Mouse (Mus musculus): Measurements from ENCODE around the gene Kcnj12. TPM values are rescaled to one million over a fixed set of nuclear protein-coding genes. Genes with fewer than 3 reads are reported as not detected.

Kcnj12 gene
- polyA plus RNA-seq, 1 experiment: 1.5 TPM

- TF ChIP-seq CTCF (IDR thresholded peaks at IDR 0.05; ENCODE audit: low read depth, low read length): peak; percentile 55
- no peak for TF ChIP-seq POLR2A (IDR thresholded peaks at IDR 0.05; ENCODE audit: insufficient read depth, low read length)
- Histone ChIP-seq H3K27ac (ENCODE audit: insufficient read depth, low read length) (no peak overlapping the region), H3K4me1 (ENCODE audit: control insufficient read depth, insufficient read depth, low read length) (no peaks in the 10 kb centered on the region)
Observed at GRCm38 (mm10) chr11:61043055-61043992, 21.0 kb downstream of the Kcnj12 start.

GRCm38 (mm10) chr11:61044741-61045140 lies 22.4 kb downstream of the Kcnj12 start:
- H3K4me1 ChIP-seq (ENCODE audit: control insufficient read depth, insufficient read depth, low read length): no peaks in the 10 kb centered on the region
- no peaks in the 10 kb centered on the region; the same call in 1 of the 2 replicates for H3K27me3 ChIP-seq (ENCODE audit: control insufficient read depth, insufficient read depth, low read length, poor library complexity, severe bottlenecking)
- H3K36me3 ChIP-seq (ENCODE audit: control insufficient read depth, insufficient read depth, low read length, poor library complexity, severe bottlenecking): no peaks in the 10 kb centered on the region
- no peak overlapping the region for H3K4me3 ChIP-seq (ENCODE audit: low read depth, low read length)
- TF ChIP-seq CTCF (IDR thresholded peaks at IDR 0.05; ENCODE audit: low read depth, low read length) (no peak), EP300 (IDR thresholded peaks at IDR 0.05; ENCODE audit: insufficient read depth, low read depth, low read length) (no peak), POLR2A (IDR thresholded peaks at IDR 0.05; ENCODE audit: insufficient read depth, low read length) (no peak)
- H3K9me3 ChIP-seq (replicated peaks; ENCODE audit: control insufficient read depth, insufficient read depth, low read length, poor library complexity, severe bottlenecking): no peaks in the 10 kb centered on the region
- H3K27ac ChIP-seq (ENCODE audit: insufficient read depth, low read length): no peak overlapping the region
- H3K9ac ChIP-seq (ENCODE audit: low read depth, poor library complexity, severe bottlenecking): no peak overlapping the region

More at GRCm38 (mm10) chr11:61043055-61043992, 21.0 kb downstream of the Kcnj12 start:
- Histone ChIP-seq H3K9ac (ENCODE audit: low read depth, poor library complexity, severe bottlenecking) (no peak overlapping the region), H3K36me3 (ENCODE audit: control insufficient read depth, insufficient read depth, low read length, poor library complexity, severe bottlenecking) (no peaks in the 10 kb centered on the region), H3K4me3 (ENCODE audit: low read depth, low read length) (no peak overlapping the region), H3K27me3 (ENCODE audit: control insufficient read depth, insufficient read depth, low read length, poor library complexity, severe bottlenecking) (no peaks in the 10 kb centered on the region), H3K9me3 (replicated peaks; ENCODE audit: control insufficient read depth, insufficient read depth, low read length, poor library complexity, severe bottlenecking) (no peaks in the 10 kb centered on the region)

GRCm38 (mm10) chr11:61047441-61047840 lies 25.1 kb downstream of the Kcnj12 start:
- Histone ChIP-seq H3K27ac (ENCODE audit: insufficient read depth, low read length) (no peak overlapping the region), H3K9me3 (replicated peaks; ENCODE audit: control insufficient read depth, insufficient read depth, low read length, poor library complexity, severe bottlenecking) (no peaks in the 10 kb centered on the region), H3K36me3 (ENCODE audit: control insufficient read depth, insufficient read depth, low read length, poor library complexity, severe bottlenecking) (no peaks in the 10 kb centered on the region), H3K4me3 (ENCODE audit: low read depth, low read length) (no peak overlapping the region), H3K9ac (ENCODE audit: low read depth, poor library complexity, severe bottlenecking) (no peak overlapping the region), H3K27me3 (ENCODE audit: control insufficient read depth, insufficient read depth, low read length, poor library complexity, severe bottlenecking) (no peaks in the 10 kb centered on the region; the same call in 1 of the 2 replicates), H3K4me1 (ENCODE audit: control insufficient read depth, insufficient read depth, low read length) (no peaks in the 10 kb centered on the region)
- no peak for TF ChIP-seq POLR2A (IDR thresholded peaks at IDR 0.05; ENCODE audit: insufficient read depth, low read length)
- TF ChIP-seq EP300 (IDR thresholded peaks at IDR 0.05; ENCODE audit: insufficient read depth, low read depth, low read length): no peak
- no peak for TF ChIP-seq CTCF (IDR thresholded peaks at IDR 0.05; ENCODE audit: low read depth, low read length)

GRCm38 (mm10) chr11:61051151-61051550 lies 28.8 kb downstream of the Kcnj12 start:
- H3K4me1 ChIP-seq (ENCODE audit: control insufficient read depth, insufficient read depth, low read length): no peaks in the 10 kb centered on the region
- no peaks in the 10 kb centered on the region for H3K9me3 ChIP-seq (replicated peaks; ENCODE audit: control insufficient read depth, insufficient read depth, low read length, poor library complexity, severe bottlenecking)
- H3K27me3 ChIP-seq (ENCODE audit: control insufficient read depth, insufficient read depth, low read length, poor library complexity, severe bottlenecking): no peaks in the 10 kb centered on the region; the same call in 1 of the 2 replicates
- H3K27ac ChIP-seq (ENCODE audit: insufficient read depth, low read length): no peak overlapping the region
- H3K4me3 ChIP-seq (ENCODE audit: low read depth, low read length): no peak overlapping the region
- H3K9ac ChIP-seq (ENCODE audit: low read depth, poor library complexity, severe bottlenecking): no peak overlapping the region
- H3K36me3 ChIP-seq (ENCODE audit: control insufficient read depth, insufficient read depth, low read length, poor library complexity, severe bottlenecking): no peaks in the 10 kb centered on the region
- TF ChIP-seq EP300 (IDR thresholded peaks at IDR 0.05; ENCODE audit: insufficient read depth, low read depth, low read length): no peak
- no peak for TF ChIP-seq CTCF (IDR thresholded peaks at IDR 0.05; ENCODE audit: low read depth, low read length)
- TF ChIP-seq POLR2A (IDR thresholded peaks at IDR 0.05; ENCODE audit: insufficient read depth, low read length): no peak

DNA sequence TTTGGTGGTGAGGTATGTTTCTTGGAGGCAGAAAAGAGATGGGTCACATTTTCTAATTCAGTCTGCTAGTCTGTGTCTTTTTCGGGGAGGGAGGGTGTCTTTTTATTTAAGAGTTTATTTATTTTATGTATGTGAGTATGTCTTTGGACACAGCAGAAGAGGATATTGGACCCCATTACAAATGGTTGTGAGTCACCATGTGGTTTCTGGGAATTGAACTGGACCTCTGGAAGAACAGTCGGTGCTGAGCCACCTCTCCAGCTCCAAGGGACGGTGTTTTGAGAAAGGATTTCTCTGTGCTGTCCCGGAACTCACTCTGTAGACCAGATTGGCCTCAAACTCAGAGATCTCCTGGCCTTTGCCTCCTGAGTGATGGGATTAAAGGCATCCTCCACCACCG lies 34.5 kb downstream of the Kcnj12 start:
- H3K4me1 ChIP-seq (ENCODE audit: control insufficient read depth, insufficient read depth, low read length): no peaks in the 10 kb centered on the region
- TF ChIP-seq EP300 (IDR thresholded peaks at IDR 0.05; ENCODE audit: insufficient read depth, low read depth, low read length) (no peak), CTCF (IDR thresholded peaks at IDR 0.05; ENCODE audit: low read depth, low read length) (no peak), POLR2A (IDR thresholded peaks at IDR 0.05; ENCODE audit: insufficient read depth, low read length) (no peak)
- H3K4me3 ChIP-seq (ENCODE audit: low read depth, low read length): no peak overlapping the region

More for the DNA sequence above, 34.5 kb downstream of the Kcnj12 start:
- Histone ChIP-seq H3K9ac (ENCODE audit: low read depth, poor library complexity, severe bottlenecking) (no peak overlapping the region), H3K9me3 (replicated peaks; ENCODE audit: control insufficient read depth, insufficient read depth, low read length, poor library complexity, severe bottlenecking) (no peaks in the 10 kb centered on the region), H3K36me3 (ENCODE audit: control insufficient read depth, insufficient read depth, low read length, poor library complexity, severe bottlenecking) (no peaks in the 10 kb centered on the region), H3K27ac (ENCODE audit: insufficient read depth, low read length) (no peak overlapping the region), H3K27me3 (ENCODE audit: control insufficient read depth, insufficient read depth, low read length, poor library complexity, severe bottlenecking) (no peaks in the 10 kb centered on the region)

Data from ES-Bruce4 (cell line).